Mouse (Mus musculus) heart, embryonic 16.5 days (tissue): Measurements from ENCODE around the gene Mptx2. TPM values are rescaled to one million over a fixed set of nuclear protein-coding genes. Genes with fewer than 3 reads are reported as not detected.

Experiments
- ATAC-seq: fragments of 200-750 bp; cut with Nextera tagmentation; replicated peaks from 2 replicates; pipeline ENCODE4 v1.8.0; 2017; ENCODE audit warnings: moderate number of reproducible peaks; ENCODE audit not compliant: insufficient read depth, low FRiP score; ENCODE audit errors: extremely low read depth
- H3K27ac ChIP-seq: fragments of 300-500 bp; sonication (generic); 2 replicates; pipeline ENCODE4 v1.5.1; 2014; ENCODE audit warnings: mild to moderate bottlenecking, low read length, control low read depth, moderate library complexity
- H3K27me3 ChIP-seq: fragments of 300-500 bp; sonication (generic); 2 replicates; pipeline ENCODE4 v1.6.1; 2014; ENCODE audit warnings: low read length, mixed read lengths; ENCODE audit not compliant: control insufficient read depth, insufficient read depth
- H3K36me3 ChIP-seq: fragments of 300-500 bp; sonication (generic); 2 replicates; pipeline ENCODE4 v1.6.1; 2014; ENCODE audit not compliant: control insufficient read depth, insufficient read depth
- H3K4me1 ChIP-seq: fragments of 300-500 bp; sonication (generic); 2 replicates; pipeline ENCODE4 v1.6.1; 2014; ENCODE audit warnings: low read length, mixed read lengths; ENCODE audit not compliant: control insufficient read depth, insufficient read depth
- H3K4me2 ChIP-seq: fragments of 300-500 bp; sonication (generic); 2 replicates; pipeline ENCODE4 v1.6.1; 2014; ENCODE audit warnings: low read depth, mild to moderate bottlenecking, control low read depth, low read length
- H3K4me3 ChIP-seq: fragments of 300-500 bp; sonication (generic); 2 replicates; pipeline ENCODE4 v1.5.1; 2014; ENCODE audit warnings: mild to moderate bottlenecking, control low read depth, low read length
- H3K9ac ChIP-seq: fragments of 300-500 bp; sonication (generic); 2 replicates; pipeline ENCODE4 v1.6.1; 2014; ENCODE audit warnings: low read length, control low read depth
- H3K9me3 ChIP-seq: fragments of 300-500 bp; sonication (generic); replicated peaks from 2 replicates; pipeline ENCODE4 v1.6.1; 2016; ENCODE audit warnings: low read length; ENCODE audit not compliant: control insufficient read depth
- WGBS: fragments of 180-500 bp; shearing (Covaris S2); extraction: QIAGEN DNeasy Blood & Tissue Kit; methylation state at CpG from one replicate; pipeline ENCODE4 v1.1.7; 2014; 5-methylcytosine and 5-hydroxymethylcytosine counted together
- polyA plus RNA-seq: library from polyadenylated mRNA; unstranded; fragments of >200 nt; fragmentation: Nextera tagmentation; extraction: Ambion mirVana; gene quantifications from 2 replicates; pipeline ENCODE4 v1.2.1, GENCODE M21; 2015

The Mptx2 gene
- polyA plus RNA-seq = not detected in 2 replicates

DNA sequence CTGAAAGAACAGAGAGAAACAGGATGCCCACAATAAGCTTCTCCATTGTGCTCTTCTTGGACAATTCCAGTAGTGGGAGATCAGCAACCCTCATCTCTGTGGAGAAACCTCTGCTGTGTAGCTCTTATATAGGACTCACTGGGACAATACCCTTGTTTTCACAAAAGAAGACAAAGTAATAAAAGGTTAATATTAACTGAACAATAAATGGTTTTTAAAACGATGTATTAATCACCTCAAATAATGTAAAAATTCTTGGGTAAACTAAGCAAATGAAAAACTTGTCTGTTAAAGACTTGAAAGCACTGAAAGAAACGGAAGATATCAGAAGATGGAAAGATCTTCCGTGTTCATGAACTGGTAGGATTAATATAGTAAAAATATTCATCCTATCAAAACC lies at the start of gene Mptx2:
TSS of gene Mptx2 (minus strand) at position 101 of the 400 bp plus-strand sequence.
- no peak within 1 kb of the TSS for H3K27ac ChIP-seq
- no peaks in the 10 kb centered on the region for H3K9me3 ChIP-seq
- H3K4me1 ChIP-seq = no peaks in the 10 kb centered on the region
- no peaks in the 10 kb centered on the region for H3K36me3 ChIP-seq
- WGBS = 65% methylated on average over 3 of the region's 3 CpGs
- no peak within 1 kb of the TSS for H3K4me2 ChIP-seq
- no peaks in the 10 kb centered on the region for H3K27me3 ChIP-seq
- no peak for ATAC-seq
- H3K4me3 ChIP-seq = no peak within 1 kb of the TSS
- H3K9ac ChIP-seq = no peak within 1 kb of the TSS

DNA sequence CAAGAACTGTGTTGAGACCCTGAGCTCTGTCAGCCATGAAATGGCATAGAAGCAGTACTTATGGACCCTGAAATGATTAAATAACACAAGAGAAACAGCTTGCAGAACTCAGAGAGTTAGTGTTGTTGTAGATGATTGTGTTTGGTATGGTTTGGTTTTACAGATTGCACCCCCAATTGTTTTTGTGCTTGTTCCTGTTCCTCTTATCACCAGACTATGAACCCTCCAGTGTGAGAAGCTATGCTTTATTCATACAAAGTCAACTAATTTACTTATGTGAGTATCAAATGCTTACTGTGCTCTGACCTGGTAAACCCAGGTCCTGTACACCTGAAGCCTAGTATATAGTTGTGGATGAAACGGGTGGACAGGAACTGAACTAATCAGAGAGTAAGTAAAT lies 49.0 kb upstream of the Mptx2 start:
- Histone ChIP-seq H3K4me2 (no peak overlapping the region), H3K4me1 (peaks cover 4% of the 10 kb centered on the region; the same call in 1 of the 2 replicates), H3K9ac (no peak overlapping the region), H3K27me3 (no peaks in the 10 kb centered on the region), H3K9me3 (no peaks in the 10 kb centered on the region), H3K36me3 (no peaks in the 10 kb centered on the region), H3K27ac (no peak overlapping the region), H3K4me3 (no peak overlapping the region)
- ATAC-seq = no peak
- WGBS = 71% methylated on average over 1 of the region's 1 CpGs

DNA sequence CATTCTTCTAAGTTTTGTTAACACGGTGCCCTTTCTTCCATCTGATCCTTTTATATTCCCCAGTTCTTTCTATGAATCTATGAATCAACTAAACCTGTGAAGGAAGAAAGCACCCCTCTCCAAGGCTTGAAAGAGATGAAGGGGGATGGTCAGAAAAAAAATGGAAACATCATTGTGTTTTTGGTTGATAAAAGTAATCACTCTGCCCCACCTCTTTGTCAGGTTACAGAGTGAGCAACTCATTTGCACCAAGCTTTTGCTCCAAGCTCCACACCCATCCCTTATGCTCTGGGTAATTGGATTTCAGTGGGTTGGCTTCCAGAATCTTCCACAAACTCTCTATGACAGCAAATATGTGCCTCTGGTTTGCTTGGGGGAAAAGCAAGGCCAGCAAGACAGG lies 47.8 kb upstream of the Mptx2 start:
- H3K27ac ChIP-seq = no peak overlapping the region
- ATAC-seq = no peak
- H3K27me3 ChIP-seq = no peaks in the 10 kb centered on the region
- peaks cover 4% of the 10 kb centered on the region; the same call in 1 of the 2 replicates for H3K4me1 ChIP-seq
- no peak overlapping the region for H3K4me2 ChIP-seq
- H3K9me3 ChIP-seq = no peaks in the 10 kb centered on the region
- H3K9ac ChIP-seq = no peak overlapping the region
- no peaks in the 10 kb centered on the region for H3K36me3 ChIP-seq
- 90% methylated on average over 1 of the region's 1 CpGs for WGBS
- no peak overlapping the region for H3K4me3 ChIP-seq

DNA sequence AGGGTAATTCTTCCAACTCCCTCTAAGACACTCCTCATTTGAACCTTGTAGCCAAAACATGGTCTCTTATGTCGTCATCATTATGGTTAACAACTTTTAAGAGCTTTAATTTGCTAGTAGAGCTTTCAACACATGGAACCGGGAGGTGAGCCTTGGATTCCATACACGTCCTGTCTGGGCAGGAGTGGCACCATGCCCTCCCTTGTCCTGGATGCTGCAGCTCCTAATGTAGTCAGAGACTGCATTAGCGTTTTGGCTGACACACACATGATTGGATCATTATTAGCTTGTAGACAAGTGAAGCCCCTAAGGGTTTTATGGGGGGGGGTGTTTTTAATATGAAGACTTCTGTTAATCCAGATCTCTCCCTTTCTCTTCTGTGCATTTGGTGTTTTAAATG lies 47.4 kb upstream of the Mptx2 start:
- Histone ChIP-seq H3K9ac (no peak overlapping the region), H3K27ac (no peak overlapping the region), H3K4me3 (no peak overlapping the region), H3K9me3 (no peaks in the 10 kb centered on the region), H3K36me3 (no peaks in the 10 kb centered on the region), H3K4me1 (peaks cover 4% of the 10 kb centered on the region; the same call in 1 of the 2 replicates), H3K4me2 (no peak overlapping the region), H3K27me3 (no peaks in the 10 kb centered on the region)
- WGBS = 50% methylated on average over 4 of the region's 4 CpGs
- no peak for ATAC-seq

DNA sequence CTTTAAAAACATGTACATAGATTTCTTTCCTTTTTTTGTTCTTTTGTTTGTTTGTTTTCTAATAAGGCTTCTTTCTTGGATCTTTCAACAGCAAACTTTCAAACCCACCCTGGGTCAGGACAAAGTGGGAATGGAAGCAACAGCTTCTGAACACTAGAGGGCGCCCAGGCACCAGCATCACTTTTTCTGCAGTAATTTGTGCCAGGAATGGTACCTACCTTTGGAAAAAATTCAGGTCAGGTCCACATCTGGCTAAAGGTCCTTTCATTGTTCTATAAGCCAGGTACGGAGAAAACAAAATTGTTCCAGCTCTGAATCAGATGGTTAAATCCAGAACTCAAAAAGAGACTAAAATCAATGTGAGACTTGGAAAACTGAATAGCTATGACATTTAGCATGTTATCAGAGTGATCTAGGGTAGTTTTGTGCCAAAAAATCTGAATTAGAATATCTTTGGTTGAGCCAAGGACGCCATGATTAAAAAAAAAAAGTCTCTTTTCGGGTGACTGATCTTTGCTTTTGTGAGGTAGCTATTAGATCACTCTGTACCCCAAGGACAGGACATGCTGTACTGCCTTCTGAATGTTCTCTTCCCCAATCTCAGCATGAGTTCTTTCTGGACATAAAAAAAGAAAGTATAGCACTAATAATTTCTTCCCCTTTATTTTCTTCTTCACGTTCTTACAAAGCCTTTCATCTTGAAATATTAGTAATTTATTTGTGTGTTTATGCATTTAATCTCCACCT lies 46.4 kb upstream of the Mptx2 start:
- H3K27ac ChIP-seq = no peak overlapping the region
- no peaks in the 10 kb centered on the region for H3K36me3 ChIP-seq
- H3K9me3 ChIP-seq = no peaks in the 10 kb centered on the region
- WGBS = 22% methylated on average over 5 of the region's 5 CpGs
- no peak for ATAC-seq
- H3K27me3 ChIP-seq = no peaks in the 10 kb centered on the region
- peaks cover 2% of the 10 kb centered on the region; the same call in 1 of the 2 replicates for H3K4me1 ChIP-seq
- H3K4me3 ChIP-seq = no peak overlapping the region
- no peak overlapping the region for H3K4me2 ChIP-seq
- no peak overlapping the region for H3K9ac ChIP-seq

DNA sequence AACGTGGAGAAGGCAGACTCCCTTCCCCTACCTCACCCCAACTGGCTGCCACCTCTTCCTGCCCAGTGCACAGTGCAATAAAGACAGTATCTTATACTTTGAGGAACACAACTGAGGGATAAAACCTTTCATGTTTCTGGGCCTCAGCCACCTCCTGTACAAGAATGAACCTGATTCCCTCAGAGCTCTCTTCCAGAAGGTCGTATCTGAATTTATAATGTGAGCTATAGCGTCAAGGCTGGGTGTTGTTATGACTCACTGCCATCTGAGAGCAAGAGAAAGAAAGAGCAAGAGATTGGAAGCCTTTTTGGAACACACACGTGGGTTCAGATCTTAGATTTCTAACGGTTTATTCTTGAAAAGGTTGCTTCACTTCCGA lies 44.7 kb upstream of the Mptx2 start:
- no peaks in the 10 kb centered on the region for H3K9me3 ChIP-seq
- no peaks in the 10 kb centered on the region for H3K27me3 ChIP-seq
- 60% methylated on average over 6 of the region's 6 CpGs for WGBS
- no peaks in the 10 kb centered on the region for H3K36me3 ChIP-seq
- H3K4me1 ChIP-seq = no peaks in the 10 kb centered on the region
- ATAC-seq = no peak
- no peak overlapping the region for H3K27ac ChIP-seq
- no peak overlapping the region for H3K9ac ChIP-seq
- H3K4me3 ChIP-seq = no peak overlapping the region
- no peak overlapping the region for H3K4me2 ChIP-seq

DNA sequence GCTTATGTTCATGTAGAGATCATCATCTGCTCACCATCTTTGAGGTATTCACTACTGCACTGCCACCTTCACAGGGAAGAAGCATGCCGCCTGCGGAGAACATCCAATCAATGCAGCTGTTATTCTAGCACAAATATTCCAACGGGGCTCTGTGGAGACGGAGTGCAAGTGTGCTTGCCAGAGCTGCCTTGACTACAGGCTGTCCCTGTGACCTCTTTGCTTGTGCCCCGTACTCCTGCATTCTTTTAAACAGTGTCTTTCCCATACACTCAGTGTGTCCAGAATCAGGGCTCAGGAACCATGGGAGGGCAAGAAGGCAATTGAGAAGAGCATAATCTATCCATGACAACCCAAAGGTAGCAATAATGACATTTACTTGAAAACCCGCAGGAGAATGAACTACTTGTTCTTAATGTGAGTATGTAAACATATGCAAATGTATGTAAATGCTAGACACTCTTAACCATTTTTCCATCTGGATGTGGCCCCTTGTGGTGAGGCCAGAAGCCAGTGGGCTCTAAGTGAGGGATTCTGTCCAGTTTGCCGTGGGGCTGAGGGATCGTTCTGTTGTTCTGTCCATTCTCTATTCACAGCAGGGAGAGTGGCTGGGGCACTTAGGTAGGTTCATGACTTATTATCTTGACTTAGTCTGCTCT lies 44.1 kb upstream of the Mptx2 start:
- H3K27me3 ChIP-seq = no peaks in the 10 kb centered on the region
- no peak overlapping the region for H3K27ac ChIP-seq
- WGBS = 69% methylated on average over 8 of the region's 8 CpGs
- no peak overlapping the region for H3K4me2 ChIP-seq
- H3K36me3 ChIP-seq = no peaks in the 10 kb centered on the region
- H3K9me3 ChIP-seq = no peaks in the 10 kb centered on the region
- H3K4me3 ChIP-seq = no peak overlapping the region
- H3K9ac ChIP-seq = no peak overlapping the region
- no peaks in the 10 kb centered on the region for H3K4me1 ChIP-seq
- no peak for ATAC-seq

DNA sequence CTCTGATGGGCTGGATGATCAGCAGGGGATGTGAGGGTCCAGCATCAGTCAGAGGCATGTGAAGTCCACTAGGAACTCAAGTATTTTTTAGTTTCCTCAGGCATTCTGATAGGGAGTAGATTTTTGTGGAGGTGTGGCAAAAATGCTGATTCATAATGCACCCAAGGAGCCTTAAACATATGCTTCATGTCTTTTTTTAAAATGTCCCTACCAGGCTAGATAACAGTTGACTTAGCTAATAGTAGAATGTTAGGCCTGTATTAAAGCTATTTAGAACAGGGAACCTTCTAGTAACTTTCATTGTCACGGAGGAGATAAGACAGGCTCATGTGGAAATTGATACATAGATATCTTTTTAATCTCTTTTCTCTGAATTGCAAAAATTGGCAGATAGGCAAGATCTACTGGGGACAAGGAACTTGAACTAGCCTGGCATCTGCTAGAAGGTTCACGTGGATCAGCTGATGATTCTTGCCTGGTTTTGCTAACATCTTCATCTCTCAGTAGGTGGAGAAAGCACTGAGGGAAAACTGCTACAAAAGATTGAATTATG lies 40.4 kb upstream of the Mptx2 start:
- no peak for ATAC-seq
- Histone ChIP-seq H3K36me3 (no peaks in the 10 kb centered on the region), H3K4me3 (no peak overlapping the region), H3K9me3 (no peaks in the 10 kb centered on the region), H3K4me1 (no peaks in the 10 kb centered on the region), H3K4me2 (no peak overlapping the region), H3K9ac (no peak overlapping the region), H3K27me3 (no peaks in the 10 kb centered on the region), H3K27ac (no peak overlapping the region)
- 82% methylated on average over 2 of the region's 2 CpGs for WGBS

DNA sequence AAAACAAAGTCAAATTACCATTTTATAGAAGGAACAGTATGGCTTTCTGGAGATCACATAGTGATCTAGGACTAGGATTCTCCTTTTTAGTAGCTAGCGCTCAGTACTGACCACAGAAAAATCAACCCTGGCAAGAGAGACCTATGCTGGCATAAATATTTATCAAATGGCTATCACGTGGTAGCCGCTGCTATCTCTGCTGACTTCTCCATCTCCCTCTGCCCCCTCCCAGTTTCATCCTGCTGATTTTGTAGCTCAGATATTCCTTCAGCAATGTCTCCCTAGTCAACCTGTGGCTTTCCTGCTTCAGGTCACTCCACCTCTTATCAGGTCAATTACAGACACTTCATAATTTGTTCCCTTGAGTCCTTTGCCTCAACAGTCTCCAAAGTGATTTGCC lies 38.1 kb upstream of the Mptx2 start:
- no peak for ATAC-seq
- no peak overlapping the region for H3K27ac ChIP-seq
- no peak overlapping the region for H3K9ac ChIP-seq
- H3K4me2 ChIP-seq = no peak overlapping the region
- no peaks in the 10 kb centered on the region for H3K9me3 ChIP-seq
- no peak overlapping the region for H3K4me3 ChIP-seq
- no peaks in the 10 kb centered on the region for H3K4me1 ChIP-seq
- H3K36me3 ChIP-seq = no peaks in the 10 kb centered on the region
- 68% methylated on average over 3 of the region's 3 CpGs for WGBS
- H3K27me3 ChIP-seq = no peaks in the 10 kb centered on the region
